Mouse (Mus musculus): ENCODE measurements around the gene Adgrf1.
A peak's percentile ranks its signal among the peaks of the same experiment; 100 is the strongest.

The Adgrf1 gene

DNA sequence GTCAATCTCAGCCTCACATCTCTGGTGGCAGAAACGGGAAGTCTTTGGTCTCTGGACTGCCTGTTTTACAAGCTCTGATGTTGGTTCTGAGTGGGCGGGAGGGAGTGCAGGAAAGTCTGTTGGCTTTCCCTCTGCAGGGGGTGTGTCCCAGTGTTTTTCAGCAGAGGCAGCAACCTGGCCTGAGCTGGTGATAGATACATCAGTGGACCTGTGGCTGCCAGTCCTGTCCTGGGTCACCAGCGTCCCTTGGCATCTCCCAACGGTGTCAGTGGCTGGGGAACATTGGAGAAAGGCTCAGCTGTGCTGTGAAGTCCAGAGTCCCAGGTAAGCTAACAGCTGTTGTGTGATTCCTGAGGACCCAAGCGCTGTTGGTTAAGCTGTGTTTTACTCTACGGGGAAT, at the start of gene Adgrf1:
Gene Adgrf1, plus strand, starts transcription at position 169 of the 400 bp plus-strand sequence.
- no peak for DNase-seq

- no peak for DNase-seq
Measured at GRCm38 (mm10) chr17:43226101-43226500, 44.0 kb upstream of the Adgrf1 start.

DNA sequence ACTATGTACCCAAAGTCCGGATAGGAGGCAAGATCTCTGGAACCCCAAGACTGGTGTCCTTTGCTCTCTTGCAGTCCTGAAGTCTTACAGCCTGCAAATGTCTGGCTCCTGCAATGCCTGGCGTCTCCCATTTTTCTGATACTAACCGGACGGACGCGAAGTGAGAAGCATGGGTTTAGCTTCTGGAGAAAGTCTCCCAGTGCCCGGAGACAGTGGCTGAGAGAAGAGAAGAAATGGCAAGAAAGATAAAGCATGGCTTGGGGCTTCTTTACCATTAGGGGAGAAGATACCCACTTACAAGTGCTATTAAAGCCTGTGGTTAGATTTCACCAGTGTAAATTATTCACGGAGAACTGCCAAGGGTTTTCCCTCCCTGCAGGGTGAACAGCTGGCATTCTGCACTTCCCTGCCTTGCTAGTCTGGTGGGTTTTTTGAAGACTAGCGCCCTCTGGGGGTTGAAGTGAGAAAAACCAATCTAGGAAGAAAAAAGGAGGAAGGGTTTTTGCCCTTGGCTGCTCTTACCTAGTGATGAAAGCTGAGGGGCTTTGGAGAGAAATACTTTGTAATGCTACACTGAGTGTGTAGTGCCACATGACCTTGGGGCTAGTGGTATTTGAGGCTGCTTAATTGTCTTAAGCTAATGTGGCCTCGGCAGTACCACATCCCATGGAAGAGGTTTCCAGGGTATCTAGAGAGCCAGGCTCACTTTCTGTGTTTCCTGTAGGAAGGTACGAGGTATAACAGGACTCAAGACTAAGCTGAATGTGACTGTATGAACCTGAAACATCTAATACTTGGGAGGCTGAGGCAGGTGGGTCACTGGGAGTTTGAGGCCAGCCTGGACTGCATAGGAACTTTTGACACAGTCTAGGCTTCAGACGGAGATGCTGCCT, 40.3 kb upstream of the Adgrf1 start:
- DNase-seq: peak; percentile 74 to 83

GRCm38 (mm10) chr17:43230821-43231220, 39.3 kb upstream of the Adgrf1 start:
- DNase-seq: no peak

GRCm38 (mm10) chr17:43232769-43233168, 37.4 kb upstream of the Adgrf1 start:
- no peak for DNase-seq

DNA sequence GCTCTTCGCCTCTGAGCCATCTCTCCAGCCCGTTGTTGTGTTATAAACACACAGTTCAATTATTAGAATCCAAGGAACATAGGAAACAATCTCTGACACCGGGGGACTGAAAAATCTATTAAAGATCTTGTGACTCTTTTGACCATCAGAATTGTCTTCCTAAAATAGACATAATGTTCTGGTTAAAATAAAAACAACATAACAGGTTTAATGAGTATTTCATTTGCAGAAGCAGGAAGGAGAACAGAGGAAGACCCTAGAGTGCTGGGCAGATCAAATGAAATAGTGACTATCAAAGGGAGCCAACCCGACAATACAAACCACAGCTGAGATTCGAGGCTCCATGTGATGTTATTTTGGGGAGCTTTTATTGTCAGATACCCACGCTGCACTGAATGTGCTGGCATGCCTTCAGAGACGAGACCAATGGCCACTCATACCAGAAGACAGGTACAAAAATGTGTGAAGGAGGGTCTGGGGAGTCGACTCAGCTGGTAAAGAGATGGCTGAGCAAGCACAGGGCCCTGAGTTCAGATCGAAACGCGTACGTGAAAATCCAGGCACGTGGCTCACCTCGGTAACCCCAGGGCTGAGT, 33.4 kb upstream of the Adgrf1 start:
- DNase-seq: no peak

GRCm38 (mm10) chr17:43239035-43239434, 31.1 kb upstream of the Adgrf1 start:
- DNase-seq: no peak

GRCm38 (mm10) chr17:43241134-43241533, 29.0 kb upstream of the Adgrf1 start:
- DNase-seq: peak; percentile 87 to 89

- no peak for DNase-seq
Measured at GRCm38 (mm10) chr17:43242609-43243008, 27.5 kb upstream of the Adgrf1 start.

- no peak for DNase-seq
Measured at GRCm38 (mm10) chr17:43245364-43245763, 24.8 kb upstream of the Adgrf1 start.

- DNase-seq: no peak
Measured at GRCm38 (mm10) chr17:43247245-43247644, 22.9 kb upstream of the Adgrf1 start.

GRCm38 (mm10) chr17:43249645-43250044, 20.5 kb upstream of the Adgrf1 start:
- no peak for DNase-seq

DNA sequence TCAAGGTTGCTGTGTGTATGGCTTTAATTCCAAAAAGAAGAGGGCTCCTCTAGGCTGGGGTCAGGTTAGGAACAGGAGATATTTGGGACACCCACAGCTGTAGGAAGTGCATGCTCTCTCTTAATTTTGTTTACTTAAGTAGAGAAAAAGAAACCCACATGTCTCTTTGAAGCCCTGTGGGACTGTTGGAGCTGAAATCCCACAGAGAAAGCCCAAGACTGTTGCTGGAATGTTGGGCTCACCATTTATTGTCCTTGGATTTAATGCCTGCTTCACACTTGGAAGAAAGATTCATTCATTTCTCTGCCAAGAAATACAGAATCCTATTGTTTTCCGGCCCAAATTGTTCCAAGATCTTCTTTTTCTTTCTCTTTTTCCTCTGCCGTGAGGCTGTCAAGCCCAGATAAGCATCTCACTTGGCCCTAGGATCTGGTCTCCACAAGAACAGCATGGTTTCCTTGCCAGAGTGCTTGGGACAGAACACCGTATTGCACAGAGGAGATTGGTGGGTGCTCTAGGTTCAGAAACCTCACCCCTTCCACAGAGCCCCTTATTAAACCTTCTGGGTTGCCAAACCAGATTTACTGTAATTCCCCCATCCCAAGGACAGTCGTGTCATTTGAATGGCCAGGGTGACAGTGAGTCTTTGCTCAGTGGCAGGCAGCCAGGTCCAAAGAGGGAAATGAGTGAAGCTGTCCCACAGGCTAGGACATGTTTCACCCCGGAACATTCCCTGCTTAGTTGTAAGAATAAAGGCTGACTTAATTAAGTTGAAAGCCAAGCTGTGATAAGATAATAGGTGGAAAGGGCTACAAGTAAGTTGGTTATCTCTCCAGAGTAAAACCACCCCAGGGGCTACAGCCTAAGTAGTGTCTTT, 18.6 kb upstream of the Adgrf1 start:
- peak; percentile 24 to 50 for DNase-seq

DNA sequence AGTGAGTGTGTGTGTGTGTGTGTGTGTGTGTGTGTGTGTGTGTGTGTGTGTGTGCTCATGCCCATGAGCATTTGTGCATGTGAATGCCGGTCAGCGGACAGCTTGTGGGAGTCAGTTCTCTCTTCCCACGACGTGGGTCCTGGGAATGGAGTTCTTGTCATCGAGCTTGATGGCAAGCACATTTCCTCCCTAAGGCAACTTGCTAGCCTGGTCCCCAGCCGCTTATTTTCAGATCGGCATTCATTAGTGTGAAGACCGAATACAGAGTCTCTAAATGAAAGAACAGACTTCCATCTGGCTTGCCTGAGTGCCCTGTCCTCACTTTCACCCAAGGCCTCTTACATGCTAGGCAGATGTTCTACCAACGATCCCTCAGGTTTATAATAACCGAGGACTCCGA, 17.3 kb upstream of the Adgrf1 start:
- no peak for DNase-seq

GRCm38 (mm10) chr17:43254261-43254660, 15.9 kb upstream of the Adgrf1 start:
- DNase-seq: peak in 1 of 2 experiments; percentile 31

DNA sequence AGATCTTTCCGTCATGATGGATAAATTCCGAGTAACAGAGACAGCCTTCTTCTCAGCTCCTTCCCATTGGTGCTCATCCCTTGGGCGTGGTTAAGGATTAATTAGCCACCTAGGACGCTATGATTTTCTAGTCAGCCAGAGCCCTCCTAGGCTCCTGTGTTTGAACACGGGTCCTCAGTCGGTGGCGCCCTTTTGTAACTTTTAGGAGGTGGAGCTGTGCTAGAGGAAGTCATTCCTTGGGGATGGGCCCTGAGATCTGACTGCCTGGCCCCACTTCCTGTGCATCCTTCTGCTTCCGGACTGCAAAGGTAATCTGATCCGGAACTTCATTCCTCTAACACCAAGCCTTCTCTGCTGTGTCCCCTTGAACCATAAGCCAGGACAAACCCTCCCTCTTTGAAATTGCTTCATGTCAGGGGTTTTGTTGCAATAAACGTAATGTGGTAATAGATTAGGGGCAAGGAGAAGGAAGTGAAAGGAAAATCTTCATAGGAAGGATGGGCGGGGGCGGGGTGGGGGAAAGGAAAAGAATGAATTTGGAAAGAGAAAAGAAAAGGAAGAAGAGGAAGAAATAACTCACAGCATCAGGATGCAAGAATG, 13.5 kb upstream of the Adgrf1 start:
- DNase-seq: no peak

- peak in 1 of 2 experiments; percentile 49 for DNase-seq
Measured at GRCm38 (mm10) chr17:43257699-43258098, 12.4 kb upstream of the Adgrf1 start.

DNA sequence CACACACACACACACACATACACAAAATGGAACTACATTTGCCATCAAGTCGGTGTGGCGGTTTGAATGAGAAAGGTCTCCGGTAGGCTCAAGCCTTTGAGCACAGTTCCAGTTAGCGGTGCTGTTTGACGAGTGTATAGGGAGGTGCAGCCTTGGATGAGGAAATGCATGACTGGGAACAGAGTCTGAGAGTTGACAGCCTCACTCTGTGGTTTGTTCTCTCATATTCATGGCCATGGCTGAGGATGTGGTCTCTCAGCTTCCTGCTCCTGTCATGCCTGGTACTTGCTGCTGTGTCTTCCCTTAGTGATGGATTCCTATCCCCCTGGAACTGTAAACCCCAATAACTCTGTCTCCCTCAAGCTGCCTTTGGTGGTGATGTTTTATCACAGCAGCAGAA, 8.2 kb upstream of the Adgrf1 start:
- DNase-seq: no peak

- DNase-seq: no peak
Measured at GRCm38 (mm10) chr17:43264739-43265138, 5.4 kb upstream of the Adgrf1 start.

DNA sequence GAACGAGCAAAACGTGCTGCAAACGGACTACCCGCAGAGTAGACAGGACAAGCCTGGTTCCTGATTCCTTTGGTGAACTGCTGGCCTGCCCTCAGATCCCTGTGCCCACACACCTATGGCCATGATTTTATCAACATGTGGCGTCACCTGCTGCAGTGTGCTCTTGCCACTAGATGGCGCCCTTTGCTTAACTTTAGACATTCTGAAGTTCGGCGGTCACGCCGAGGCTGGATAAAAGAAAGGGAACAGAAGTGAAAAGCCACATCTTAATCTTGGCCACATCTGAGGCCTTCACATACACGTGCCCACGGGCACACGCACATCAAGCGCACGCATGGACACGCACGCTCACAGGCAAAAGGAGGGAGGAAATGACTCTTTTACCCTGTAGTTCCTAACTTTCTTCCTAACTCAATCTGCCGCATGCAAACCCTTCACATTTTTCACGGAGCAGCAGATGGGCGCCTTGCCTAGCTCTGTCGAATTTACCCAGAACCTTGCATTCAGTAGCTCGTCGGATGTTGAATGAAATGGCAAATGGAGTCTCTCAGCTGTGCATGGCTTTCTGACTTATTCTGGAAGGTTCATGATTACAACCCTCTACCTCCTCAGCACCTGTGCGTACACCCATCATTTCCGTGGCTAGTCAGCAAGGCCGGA, 4.8 kb upstream of the Adgrf1 start:
- DNase-seq: peak; percentile 84 to 89

DNA sequence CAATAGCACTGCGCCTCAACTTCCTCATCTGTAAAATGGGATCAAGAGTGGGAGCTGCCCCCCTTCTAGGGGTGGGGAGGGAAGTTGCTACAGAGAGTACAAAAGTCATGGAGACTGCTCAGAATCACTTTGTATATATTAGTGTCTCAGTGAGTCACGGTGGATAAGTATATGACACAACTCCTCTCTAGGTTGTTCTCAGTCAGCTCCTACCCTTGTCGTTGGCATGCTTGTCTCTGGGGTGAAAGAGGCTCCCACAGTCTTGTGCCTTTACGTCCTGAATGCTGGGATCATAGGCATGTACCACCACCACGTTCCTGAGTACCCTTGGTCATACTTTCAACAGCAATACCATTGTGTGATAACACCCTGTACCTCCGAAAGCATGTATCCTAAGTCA, 4.2 kb upstream of the Adgrf1 start:
- DNase-seq: no peak

DNA sequence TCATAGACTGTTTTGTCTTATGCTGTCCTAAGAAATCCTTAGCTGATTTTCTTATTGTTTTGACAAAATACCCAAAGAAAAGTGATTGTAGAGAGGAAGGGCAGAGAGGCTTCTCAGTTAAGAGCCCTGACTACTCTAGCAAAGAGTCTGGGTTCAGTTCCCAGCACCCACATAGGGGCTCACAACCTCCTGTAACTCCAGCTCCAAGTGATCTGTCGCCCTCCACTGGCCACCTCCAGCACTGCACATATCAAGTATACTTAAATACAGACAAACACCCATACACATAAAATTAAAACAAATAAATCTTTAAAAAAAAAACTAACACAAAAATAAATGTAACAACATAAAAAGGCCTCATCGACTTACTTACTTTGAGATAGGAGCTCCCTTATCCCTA, 3.5 kb upstream of the Adgrf1 start:
- DNase-seq: no peak
